ENCODE assay signal across 8 mouse cellular contexts in genomic region chr6:117279786-117280411, GRCm38 (mm10).
DNase-seq lines count a peak whose midpoint lies in the region; ATAC-seq lines count a peak whose summit lies in the region.
"Had no signal": no experiment of that assay in that cellular context is flagged by ENCODE, and none has a peak within 500 bp of the region (broad histone marks: within the 10 kb centered on the region; RNA-seq: fewer than 3 reads in every experiment).

No protein-coding gene starts in this region.

- H3K27me3 ChIP-seq in heart, embryonic 16.5 days (ENCODE audit: control insufficient read depth, insufficient read depth, low read length), result no peaks in the 10 kb centered on the region
- H3K27me3 ChIP-seq in forebrain, embryonic 15.5 days, result no peaks in the 10 kb centered on the region
- no peaks in the 10 kb centered on the region for H3K27me3 ChIP-seq in midbrain, embryonic 13.5 days

- 31% methylated on average over 14 of the region's 14 CpGs for WGBS in heart, embryonic 16.5 days
- 39% methylated on average over 14 of the region's 14 CpGs for WGBS in forebrain, embryonic 15.5 days
- WGBS in midbrain, embryonic 13.5 days, result 53% methylated on average over 14 of the region's 14 CpGs

- peak; percentile 68; the same call in 1 of the 2 replicates for ATAC-seq in heart, embryonic 16.5 days (replicated peaks; ENCODE audit: extremely low read depth, insufficient read depth, low FRiP score)
- ATAC-seq in forebrain, embryonic 15.5 days (replicated peaks), result peak; percentile 78
- ATAC-seq in midbrain, embryonic 13.5 days, result peak; percentile 53; the same call in 1 of the 2 replicates

- no peak for DNase-seq in heart, adult 18-20 months
- DNase-seq in embryo, embryonic 10 days (ENCODE audit: low spot score), result peak; percentile 28
- no peak for DNase-seq in kidney, adult 8-10 months
- DNase-seq in adrenal gland, adult 18-20 months (ENCODE audit: low spot score in 2 of 2), result no peak

- H3K27ac ChIP-seq in heart, embryonic 16.5 days (ENCODE audit: low read length), result no peak overlapping the region
- H3K27ac ChIP-seq in forebrain, embryonic 15.5 days (replicated peaks), result peak overlapping the region; percentile 45
- no peak overlapping the region for H3K27ac ChIP-seq in midbrain, embryonic 13.5 days
- H3K27ac ChIP-seq: kidney, postnatal 0 days had no signal

- no peaks in the 10 kb centered on the region for H3K36me3 ChIP-seq in heart, embryonic 16.5 days (ENCODE audit: control insufficient read depth, insufficient read depth)
- H3K36me3 ChIP-seq in forebrain, embryonic 15.5 days, result no peaks in the 10 kb centered on the region
- H3K36me3 ChIP-seq in midbrain, embryonic 13.5 days, result no peaks in the 10 kb centered on the region

- peak overlapping the region; percentile 30; the same call in 1 of the 2 replicates for H3K4me2 ChIP-seq in heart, embryonic 16.5 days (ENCODE audit: low read depth, low read length)
- H3K4me2 ChIP-seq in forebrain, embryonic 15.5 days (replicated peaks), result no peak overlapping the region
- no peak overlapping the region for H3K4me2 ChIP-seq in midbrain, embryonic 13.5 days (replicated peaks)

- H3K9me3 ChIP-seq in heart, embryonic 16.5 days (replicated peaks; ENCODE audit: control insufficient read depth, low read length), result no peaks in the 10 kb centered on the region
- H3K9me3 ChIP-seq in forebrain, embryonic 15.5 days, result no peaks in the 10 kb centered on the region
- no peaks in the 10 kb centered on the region for H3K9me3 ChIP-seq in midbrain, embryonic 13.5 days

- no peak overlapping the region for H3K9ac ChIP-seq in heart, embryonic 16.5 days (ENCODE audit: low read length)
- H3K9ac ChIP-seq in forebrain, embryonic 15.5 days (replicated peaks), result no peak overlapping the region
- H3K9ac ChIP-seq in midbrain, embryonic 13.5 days (replicated peaks), result no peak overlapping the region

- H3K4me1 ChIP-seq in heart, embryonic 16.5 days (ENCODE audit: control insufficient read depth, insufficient read depth, low read length), result peaks cover 8% of the 10 kb centered on the region; the same call in 1 of the 2 replicates
- peaks cover 10% of the 10 kb centered on the region; the same call in 1 of the 2 replicates for H3K4me1 ChIP-seq in forebrain, embryonic 15.5 days
- H3K4me1 ChIP-seq in midbrain, embryonic 13.5 days (replicated peaks), result peaks cover 7% of the 10 kb centered on the region; the same call in 1 of the 2 replicates

- no peak overlapping the region for H3K4me3 ChIP-seq in heart, embryonic 16.5 days (ENCODE audit: low read length)
- H3K4me3 ChIP-seq in forebrain, embryonic 15.5 days, result no peak overlapping the region
- no peak overlapping the region for H3K4me3 ChIP-seq in midbrain, embryonic 13.5 days (replicated peaks)
